Comparison of ENCODE assay signal across 18 mouse cellular contexts in genomic region chr5:37670781-37671180, GRCm38 (mm10). TPM values are rescaled to one million over a fixed set of nuclear protein-coding genes. Genes with fewer than 3 reads are reported as not detected.
"Had no signal": no experiment of that assay in that cellular context is flagged by ENCODE, and none has a peak within 500 bp of the region (broad histone marks: within the 10 kb centered on the region; RNA-seq: fewer than 3 reads in every experiment).

No protein-coding gene starts in this region.

- H3K4me3 ChIP-seq: limb, embryonic 12.5 days; liver, embryonic 13.5 days; lung, embryonic 15.5 days; megakaryocyte, embryonic 14.5 days; neural tube, embryonic 13.5 days had no signal

- ATAC-seq: liver, postnatal 0 days; midbrain, embryonic 16.5 days had no signal

- H3K27me3 ChIP-seq: liver, embryonic 13.5 days; lung, embryonic 15.5 days; megakaryocyte, embryonic 14.5 days; neural tube, embryonic 13.5 days had no signal

- H3K27ac ChIP-seq: kidney, postnatal 0 days; limb, embryonic 12.5 days; liver, embryonic 13.5 days; lung, embryonic 15.5 days; macrophage; neural tube, embryonic 13.5 days had no signal

- H3K9me3 ChIP-seq: limb, embryonic 12.5 days; liver, embryonic 13.5 days; lung, embryonic 15.5 days; neural tube, embryonic 13.5 days had no signal

- H3K4me1 ChIP-seq: limb, embryonic 12.5 days; liver, embryonic 13.5 days; lung, embryonic 15.5 days; megakaryocyte, embryonic 14.5 days; neural tube, embryonic 13.5 days had no signal

- DNase-seq: kidney, adult 11 months; kidney, adult 9 months; kidney, postnatal 4 days; liver; liver, embryonic 13.5 days; liver, postnatal 0 days; lung, postnatal 14 days; retina, postnatal 1 day; thymus, postnatal 4 days had no signal

- H3K36me3 ChIP-seq: limb, embryonic 12.5 days; liver, embryonic 13.5 days; lung, embryonic 15.5 days; neural tube, embryonic 13.5 days had no signal

- H3K9ac ChIP-seq: limb, embryonic 12.5 days; liver, embryonic 13.5 days; liver, postnatal 0 days; lung, embryonic 15.5 days; neural tube, embryonic 13.5 days had no signal

- H3K4me2 ChIP-seq: limb, embryonic 12.5 days; liver, embryonic 13.5 days; lung, embryonic 15.5 days; midbrain, embryonic 11.5 days; neural tube, embryonic 13.5 days had no signal

RNA-seq across cellular contexts. Expression of gene Stk32b, which starts 46.2 kb away (rescaled TPM):
- polyA plus RNA-seq: macrophage; small intestine, adult 2 months had no signal
